Mouse (Mus musculus) sigmoid colon, adult 10 weeks (tissue): ENCODE results near the gene Ces1e. TPM values are rescaled to one million over a fixed set of nuclear protein-coding genes. Genes with fewer than 3 reads are reported as not detected.

Source experiments
- polyA plus RNA-seq: library from polyadenylated mRNA; stranded (reverse); fragments of 350-450 nt; fragmentation: Illumina TruSeq; extraction: RNeasy Lipid Tissue Mini Kit (QIAGEN cat#74804); gene quantifications from one replicate; pipeline ENCODE4 v1.2.3, GENCODE M21; 2014; ENCODE audit warnings: low read depth, low replicate concordance

The Ces1e gene
- polyA plus RNA-seq, result 12.3 TPM

DNA sequence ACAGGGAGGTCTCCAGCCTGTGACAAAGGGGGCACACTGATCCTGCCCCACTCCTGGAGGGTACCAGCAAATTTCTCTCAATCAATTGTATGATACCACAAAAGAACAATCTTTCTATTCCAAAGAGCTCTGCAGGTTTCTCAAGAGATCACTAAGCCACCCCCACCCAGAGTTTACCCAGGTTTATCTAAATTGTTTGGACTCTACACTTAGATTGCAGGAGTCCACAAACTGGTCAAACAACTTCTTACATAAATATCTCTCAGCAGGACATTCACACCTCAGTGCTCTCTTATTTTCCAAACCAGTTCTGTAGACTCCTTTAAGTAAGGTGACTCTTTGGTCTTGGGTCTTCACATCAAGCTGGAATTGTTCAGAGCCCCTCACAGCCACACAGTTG is at the start of gene Ces1e:
Ces1e (minus strand) TSS at position 174 of the 400 bp plus-strand sequence.

DNA sequence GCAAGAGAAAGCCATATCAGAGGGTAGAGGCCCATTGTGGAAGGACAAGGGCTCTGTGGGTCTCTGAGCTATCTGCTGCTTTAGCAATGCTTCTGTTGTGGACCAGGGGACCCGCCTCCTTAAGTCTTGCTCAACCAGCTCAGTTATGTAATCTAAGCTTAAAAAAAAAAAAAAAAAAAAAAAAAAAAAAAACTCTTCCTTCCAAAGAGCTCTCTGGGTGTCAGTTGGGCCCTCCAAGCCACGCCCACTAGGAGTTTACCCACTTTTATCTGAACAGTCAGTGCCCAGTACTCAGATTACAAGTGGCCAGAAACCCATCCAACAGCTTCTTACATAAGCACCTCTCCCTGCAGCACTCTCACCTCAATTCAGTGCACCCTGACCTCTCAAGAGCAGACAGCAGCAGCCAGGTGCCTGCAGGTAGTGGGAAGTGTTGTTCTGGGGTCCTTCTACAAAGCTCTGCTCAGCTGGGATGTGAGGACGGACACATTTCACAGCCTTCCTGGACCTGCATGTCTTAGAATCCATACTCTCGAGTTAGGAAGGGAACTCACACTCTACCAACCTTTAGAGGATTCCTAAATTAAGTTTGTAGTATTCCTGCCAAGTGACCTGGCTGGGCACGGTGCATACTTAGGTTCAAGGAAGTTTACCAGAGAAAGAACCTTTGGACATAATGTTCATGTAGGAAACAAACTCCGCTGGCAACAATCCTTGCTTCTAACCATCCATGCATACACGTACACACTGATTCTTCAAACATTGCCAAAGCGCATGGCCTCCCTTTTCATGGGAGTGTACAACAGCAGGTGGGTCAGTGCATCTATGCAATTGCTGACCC is 31.5 kb downstream of the Ces1e start, which contains the start of gene Ces1d:
Ces1d (minus strand) TSS at position 154 of the 841 bp plus-strand sequence.

Other genes with a start within 250 kb of the Ces1e start
- not detected for gene Ces1a, start 181.4 kb downstream of the Ces1e start, polyA plus RNA-seq
- gene Ces1b, start 149.6 kb downstream of the Ces1e start, polyA plus RNA-seq, result 0.44 TPM
- gene Ces1c, start 98.3 kb downstream of the Ces1e start, polyA plus RNA-seq, result not detected
- gene Ces1d, start 31.8 kb downstream of the Ces1e start, polyA plus RNA-seq, result 48.4 TPM
- gene Ces1f, start 50.1 kb upstream of the Ces1e start, polyA plus RNA-seq, result 41.4 TPM
- 6.2 TPM for gene Ces1g, start 107.7 kb upstream of the Ces1e start, polyA plus RNA-seq
- not detected for gene Ces1h, start 150.1 kb upstream of the Ces1e start, polyA plus RNA-seq